Mouse (Mus musculus): ENCODE data around the gene Arl6ip5.

Gene Arl6ip5

GRCm38 (mm10) chr6:97273058-97273710, 62.7 kb downstream of the Arl6ip5 start:
- no peak for DNase-seq (ENCODE audit: low spot score)

GRCm38 (mm10) chr6:97273777-97274176, 63.3 kb downstream of the Arl6ip5 start:
- DNase-seq (ENCODE audit: low spot score), result no peak

GRCm38 (mm10) chr6:97275760-97276159, 65.3 kb downstream of the Arl6ip5 start:
- DNase-seq (ENCODE audit: low spot score), result no peak

- DNase-seq (ENCODE audit: low spot score), result no peak
Observed at GRCm38 (mm10) chr6:97276366-97276765, 65.9 kb downstream of the Arl6ip5 start.

DNA sequence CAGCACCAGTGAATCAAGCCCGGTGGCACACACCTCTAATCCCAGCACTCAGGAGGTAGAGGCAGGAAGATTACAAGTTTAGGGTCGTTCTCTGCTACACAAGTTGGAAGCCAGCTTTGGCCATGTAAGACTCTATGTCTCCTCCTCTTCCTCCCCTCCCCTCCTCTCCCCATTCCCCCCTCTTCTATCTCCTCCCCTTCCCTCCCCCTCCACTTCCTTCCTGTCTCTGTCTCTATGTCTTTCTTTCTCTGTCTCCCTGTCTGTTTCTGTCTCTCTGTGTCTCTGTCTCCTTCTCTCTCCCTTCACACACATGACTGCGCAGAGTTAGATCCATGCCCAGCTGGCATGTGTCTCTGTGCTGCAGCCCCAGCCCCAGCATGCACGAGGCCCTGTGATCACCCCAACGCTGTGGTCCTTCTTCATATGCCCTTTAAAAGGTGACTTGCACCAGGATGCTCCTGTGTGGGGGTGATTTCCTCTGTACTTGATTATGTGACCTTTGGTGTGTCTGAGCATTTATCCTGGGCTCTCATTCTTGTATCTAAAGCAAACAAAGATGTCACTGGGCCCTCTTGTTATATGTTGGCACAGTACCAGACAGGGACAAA, 66.5 kb downstream of the Arl6ip5 start:
- DNase-seq (ENCODE audit: low spot score), result no peak

DNA sequence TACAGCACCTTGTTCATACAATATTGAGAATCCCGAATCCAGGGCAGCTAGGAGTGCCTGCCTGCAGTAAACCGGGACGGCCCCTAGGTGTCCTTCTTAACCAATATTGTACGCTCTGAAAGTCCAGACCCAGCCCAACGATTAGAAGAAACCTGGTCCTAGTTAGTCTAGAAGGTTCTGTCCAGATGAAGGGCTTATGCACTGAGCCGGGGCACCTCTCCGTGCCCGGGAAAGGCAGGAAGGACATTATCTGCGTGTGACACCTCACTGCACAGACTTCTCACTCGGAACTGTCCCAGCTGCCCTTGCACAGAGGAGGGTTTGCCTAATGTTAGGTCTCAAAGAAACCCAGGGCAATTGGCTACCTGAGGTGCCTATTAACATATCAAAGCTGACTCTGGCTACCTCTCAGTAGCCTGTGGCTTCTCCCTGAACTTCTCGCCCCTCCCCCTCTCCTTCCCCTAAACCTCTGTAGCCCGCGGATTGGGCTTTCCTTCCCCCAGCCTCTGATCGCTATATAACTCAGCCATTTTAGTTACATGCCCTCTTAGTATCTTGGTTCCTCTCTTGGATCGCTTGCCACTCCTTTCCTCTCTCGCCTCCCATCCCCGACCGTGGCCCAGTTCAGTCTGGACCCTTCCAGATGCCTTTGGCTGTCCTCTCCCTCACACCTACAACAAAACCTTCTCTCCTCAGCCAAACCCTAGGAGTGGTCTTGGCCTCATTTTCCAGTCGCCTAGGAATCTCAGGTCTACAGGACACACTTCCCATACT, 67.7 kb downstream of the Arl6ip5 start:
- peak; percentile 86 for DNase-seq (ENCODE audit: low spot score)

- no peak for DNase-seq (ENCODE audit: low spot score)
Observed at GRCm38 (mm10) chr6:97278878-97279277, 68.4 kb downstream of the Arl6ip5 start.

Measured in layer of hippocampus, adult 11-12 months (tissue).